Mouse (Mus musculus): ENCODE measurements around the gene Frmd4a. TPM values are rescaled to one million over a fixed set of nuclear protein-coding genes. Genes with fewer than 3 reads are reported as not detected.

Frmd4a gene
- polyA plus RNA-seq, 1 experiment from 2014 or later = 33.1 TPM

DNA sequence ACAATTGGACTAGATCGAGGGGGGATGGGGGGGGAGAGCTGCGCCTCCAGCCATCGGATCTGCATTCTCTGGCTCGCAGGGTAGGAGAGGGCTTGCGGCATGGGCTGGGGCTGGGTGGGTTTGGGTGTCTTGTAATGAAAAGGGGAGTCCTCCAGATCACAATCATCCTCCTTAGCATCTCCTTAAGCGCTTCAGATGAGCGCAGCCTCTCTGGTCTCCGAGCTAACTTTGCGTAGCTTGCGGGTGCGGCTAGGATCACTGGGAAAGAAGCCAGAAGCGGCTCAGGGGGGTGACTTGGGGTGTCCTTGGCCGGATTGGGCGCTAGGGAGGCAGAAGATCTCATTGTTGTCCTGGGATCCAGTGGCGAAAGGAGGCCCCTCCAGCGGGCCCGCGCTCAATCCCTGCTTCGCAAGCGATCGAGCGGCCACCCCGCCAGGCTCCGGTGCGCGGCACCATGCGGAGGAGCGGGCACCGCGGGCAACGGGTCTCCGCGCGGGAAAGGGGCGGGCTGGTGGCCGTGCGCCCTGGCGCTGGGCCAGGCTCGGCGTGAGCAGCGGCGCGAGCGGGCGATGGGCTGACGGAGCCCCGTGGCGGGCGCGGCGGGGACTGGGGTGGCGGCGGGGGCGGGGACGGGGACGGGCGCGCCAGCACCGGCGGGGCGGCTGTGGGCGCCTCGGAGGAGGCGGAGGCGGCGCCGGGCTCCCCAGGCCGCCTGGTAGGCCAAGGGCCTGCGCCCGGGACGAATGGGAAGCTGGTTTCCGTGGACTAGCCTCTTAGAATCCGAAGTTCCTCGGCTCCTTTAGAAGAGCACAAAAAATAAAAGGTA, 383.5 kb downstream of the Frmd4a start:
- Histone ChIP-seq H3K4me1 (peaks cover 46% of the 10 kb centered on the region), H3K27ac (replicated peaks) (peak overlapping the region; percentile 100), H3K4me3 (peak overlapping the region; percentile 75), H3K9me3 (replicated peaks) (peaks cover 6% of the 10 kb centered on the region; the same call in 1 of the 2 replicates), H3K27me3 (ENCODE audit: low read depth, poor library complexity, severe bottlenecking) (no peaks in the 10 kb centered on the region), H3K36me3 (no peaks in the 10 kb centered on the region)
- peak; percentile 77 for DNase-seq (ENCODE audit: low spot score)
- under 1% methylated on average over 74 of the region's 74 CpGs for WGBS

DNA sequence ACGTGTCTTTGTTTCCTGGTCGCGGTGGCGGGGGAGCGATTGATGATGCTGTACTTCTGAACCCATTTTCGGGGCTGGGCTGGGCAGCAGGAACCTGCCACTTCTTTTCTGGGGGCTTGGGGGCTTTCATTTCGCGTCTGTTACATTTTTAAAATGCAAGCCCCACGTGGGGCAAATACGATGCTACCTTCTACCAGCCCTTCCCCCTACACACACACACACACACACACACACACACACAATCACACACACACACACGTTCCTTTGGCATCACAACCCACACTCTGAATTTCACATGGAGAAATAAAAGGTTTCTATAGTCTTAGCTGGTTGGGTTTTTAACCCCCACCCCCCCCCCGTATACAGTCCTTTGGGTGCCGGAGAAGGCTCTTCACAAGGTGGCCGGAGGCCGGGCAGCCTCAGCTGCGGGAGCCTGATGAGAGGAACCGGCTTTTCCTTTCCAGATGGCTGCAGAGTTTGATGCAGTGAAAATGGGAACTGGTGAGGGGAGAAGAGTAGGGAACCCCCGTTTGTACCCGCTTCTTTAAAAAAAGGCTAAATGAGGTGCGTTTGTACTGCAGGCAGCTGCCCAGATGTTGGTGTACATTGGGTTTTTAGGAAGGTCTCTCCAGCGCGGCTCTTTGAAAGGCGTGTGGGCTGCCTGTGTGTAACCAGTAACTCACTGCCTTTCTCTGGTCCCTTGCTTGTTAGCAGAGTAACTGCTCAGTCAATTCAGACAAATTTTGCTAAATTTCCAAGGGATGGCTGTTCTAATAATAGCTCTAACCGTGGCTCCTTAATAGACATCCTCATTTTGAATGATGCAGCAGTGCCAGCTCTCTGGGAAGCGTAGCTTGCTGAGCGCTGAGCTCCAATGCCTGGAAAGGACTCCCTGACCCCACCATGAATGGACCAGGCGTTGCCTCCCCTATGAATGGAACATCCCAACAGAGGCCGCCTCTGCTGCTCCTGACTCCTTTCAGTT, 384.4 kb downstream of the Frmd4a start:
- DNase-seq (ENCODE audit: low spot score) = peak; percentile 85
- Histone ChIP-seq H3K36me3 (no peaks in the 10 kb centered on the region), H3K27ac (replicated peaks) (peak overlapping the region; percentile 100), H3K4me3 (peak overlapping the region; percentile 75), H3K4me1 (peaks cover 47% of the 10 kb centered on the region), H3K9me3 (replicated peaks) (peaks cover 6% of the 10 kb centered on the region; the same call in 1 of the 2 replicates), H3K27me3 (ENCODE audit: low read depth, poor library complexity, severe bottlenecking) (no peaks in the 10 kb centered on the region)
- under 1% methylated on average over 28 of the region's 28 CpGs for WGBS

DNA sequence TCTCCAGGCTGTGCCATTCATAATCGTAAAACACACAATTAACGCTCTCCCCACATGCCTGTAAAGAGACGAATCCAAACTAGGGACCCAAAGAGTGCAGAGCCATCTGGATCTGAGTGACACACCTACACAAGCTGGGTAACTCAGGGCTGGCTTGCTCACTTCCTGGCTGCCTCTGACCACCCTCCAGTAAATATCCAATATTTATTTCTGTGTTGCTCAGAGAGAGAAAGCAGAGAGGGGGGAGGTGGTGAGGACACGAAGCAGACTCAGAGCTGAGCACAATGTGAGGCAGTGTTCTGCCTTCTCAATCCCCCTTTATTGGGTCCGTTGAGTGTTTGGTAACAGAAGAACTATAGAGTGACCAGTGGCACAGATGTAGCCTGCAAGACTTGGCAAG, 389.5 kb downstream of the Frmd4a start:
- Histone ChIP-seq H3K27me3 (ENCODE audit: low read depth, poor library complexity, severe bottlenecking) (no peaks in the 10 kb centered on the region), H3K27ac (replicated peaks) (0 out of 2 replicates have a peak overlapping the region, but pooled peaks have one; percentile 53), H3K4me1 (peaks cover 55% of the 10 kb centered on the region), H3K4me3 (no peak overlapping the region), H3K36me3 (peaks cover 11% of the 10 kb centered on the region; the same call in 1 of the 2 replicates), H3K9me3 (replicated peaks) (no peaks in the 10 kb centered on the region)
- 88% methylated on average over 5 of the region's 5 CpGs for WGBS
- DNase-seq (ENCODE audit: low spot score) = no peak

DNA sequence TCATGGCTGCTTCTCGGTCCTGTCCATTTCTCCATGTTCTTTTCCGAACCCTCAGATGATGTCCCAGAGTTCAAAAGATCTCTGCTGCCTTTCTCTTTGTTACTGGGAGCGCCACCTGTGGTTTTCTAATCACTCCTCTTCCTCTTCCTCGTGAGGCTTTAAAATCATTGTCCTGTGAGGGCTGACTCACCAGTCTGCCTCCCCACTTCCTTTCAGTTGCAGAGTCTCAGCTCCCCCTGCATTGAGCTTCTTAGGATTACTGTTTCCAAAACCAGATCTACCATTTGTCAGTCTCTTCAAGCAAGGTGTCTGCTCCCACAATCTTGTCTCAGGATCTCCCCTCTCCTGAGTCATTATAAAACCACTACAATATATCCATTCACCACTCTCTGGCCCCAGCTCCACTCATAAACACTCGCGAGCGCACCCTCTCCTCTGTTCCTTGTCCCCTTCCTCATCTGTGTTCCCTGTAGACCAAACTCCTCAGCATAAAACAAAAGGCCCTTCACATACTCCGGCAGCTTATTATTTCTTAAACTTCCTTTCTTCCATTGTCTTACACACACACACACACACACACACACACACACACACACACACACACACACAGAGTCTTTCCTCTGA, 392.4 kb downstream of the Frmd4a start:
- H3K27ac ChIP-seq (replicated peaks) = peak overlapping the region; percentile 43
- 73% methylated on average over 8 of the region's 8 CpGs for WGBS
- H3K9me3 ChIP-seq (replicated peaks) = no peaks in the 10 kb centered on the region
- DNase-seq (ENCODE audit: low spot score) = no peak
- no peaks in the 10 kb centered on the region for H3K27me3 ChIP-seq (ENCODE audit: low read depth, poor library complexity, severe bottlenecking)
- no peak overlapping the region for H3K4me3 ChIP-seq
- H3K4me1 ChIP-seq = peaks cover 49% of the 10 kb centered on the region
- peaks cover 22% of the 10 kb centered on the region; the same call in 1 of the 2 replicates for H3K36me3 ChIP-seq

DNA sequence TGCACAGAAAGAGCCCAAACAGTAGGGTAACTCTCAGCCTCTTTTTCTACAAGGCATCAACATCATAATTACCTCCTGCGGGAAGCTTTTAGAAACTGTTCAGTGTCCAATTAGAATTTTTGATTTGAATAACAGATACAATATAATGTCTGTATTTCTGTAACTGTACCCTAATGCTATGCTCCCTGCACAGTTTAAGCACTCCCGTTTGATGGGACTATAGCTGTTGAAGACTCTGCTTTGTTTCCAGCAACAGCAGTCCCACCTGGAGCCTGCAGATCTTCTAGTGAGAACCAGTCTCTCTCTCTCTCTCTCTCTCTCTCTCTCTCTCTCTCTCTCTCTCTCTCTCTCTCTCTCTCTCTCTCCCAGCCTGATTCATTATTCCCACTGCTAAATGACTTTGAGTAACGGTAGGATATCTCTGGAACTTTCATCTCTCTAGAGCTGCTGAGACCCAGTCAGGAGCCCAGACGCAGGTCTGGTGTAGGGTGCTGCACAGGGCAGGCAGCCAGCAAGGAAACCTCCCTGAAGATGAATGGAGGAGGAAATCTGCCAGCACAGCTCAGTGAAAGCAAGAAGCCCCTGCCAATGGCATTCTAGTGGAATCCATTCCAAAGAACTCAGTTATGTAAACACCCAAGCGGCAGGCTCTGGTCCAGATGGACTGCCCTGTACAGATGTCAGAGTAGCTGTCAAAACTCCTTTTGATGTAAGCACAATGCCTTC, 395.5 kb downstream of the Frmd4a start:
- WGBS = 81% methylated on average over 5 of the region's 5 CpGs
- H3K27me3 ChIP-seq (ENCODE audit: low read depth, poor library complexity, severe bottlenecking) = no peaks in the 10 kb centered on the region
- H3K36me3 ChIP-seq = peaks cover 22% of the 10 kb centered on the region; the same call in 1 of the 2 replicates
- H3K4me3 ChIP-seq = no peak overlapping the region
- H3K9me3 ChIP-seq (replicated peaks) = no peaks in the 10 kb centered on the region
- peaks cover 39% of the 10 kb centered on the region for H3K4me1 ChIP-seq
- DNase-seq (ENCODE audit: low spot score) = no peak
- 0 out of 2 replicates have a peak overlapping the region, but pooled peaks have one; percentile 33 for H3K27ac ChIP-seq (replicated peaks)

DNA sequence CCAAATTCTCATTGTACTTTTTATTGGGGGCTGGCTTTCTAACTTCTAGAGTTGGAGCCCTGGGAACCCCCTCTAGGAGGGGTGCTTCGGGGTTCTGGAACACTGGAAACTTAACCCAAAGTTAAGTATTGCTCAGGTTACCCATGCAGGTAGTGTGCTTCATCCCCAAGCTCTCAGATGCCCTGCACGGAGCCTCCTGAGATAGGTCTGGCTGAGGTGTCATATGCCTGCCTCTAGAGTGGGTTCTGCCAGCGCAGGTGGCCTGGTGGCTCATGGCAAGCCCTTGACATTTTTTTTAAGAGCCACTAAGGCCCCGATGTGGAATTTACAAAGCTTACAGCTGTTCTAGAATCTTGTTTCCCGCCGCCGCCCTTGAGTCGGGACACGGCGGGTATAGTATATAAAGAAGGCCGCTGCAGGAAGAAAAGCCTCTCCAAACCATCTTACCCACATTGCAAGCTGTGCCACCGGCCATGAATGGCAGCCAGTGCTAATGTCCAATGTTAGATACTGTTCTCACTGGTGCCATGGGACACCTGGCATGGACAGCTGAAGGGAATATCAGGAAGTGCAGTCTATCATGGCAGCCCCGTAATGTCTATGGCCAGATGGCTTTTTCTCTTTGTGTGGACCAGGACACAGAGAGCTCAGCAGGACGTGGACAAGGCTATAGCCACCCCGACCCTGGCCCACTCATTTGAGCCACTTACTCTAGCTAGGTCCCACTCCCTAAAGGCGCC, 396.2 kb downstream of the Frmd4a start:
- H3K27me3 ChIP-seq (ENCODE audit: low read depth, poor library complexity, severe bottlenecking) = no peaks in the 10 kb centered on the region
- no peak overlapping the region for H3K27ac ChIP-seq (replicated peaks)
- H3K36me3 ChIP-seq = peaks cover 22% of the 10 kb centered on the region; the same call in 1 of the 2 replicates
- DNase-seq (ENCODE audit: low spot score) = no peak
- H3K4me1 ChIP-seq = peaks cover 39% of the 10 kb centered on the region
- H3K4me3 ChIP-seq = no peak overlapping the region
- H3K9me3 ChIP-seq (replicated peaks) = no peaks in the 10 kb centered on the region
- 91% methylated on average over 16 of the region's 16 CpGs for WGBS

DNA sequence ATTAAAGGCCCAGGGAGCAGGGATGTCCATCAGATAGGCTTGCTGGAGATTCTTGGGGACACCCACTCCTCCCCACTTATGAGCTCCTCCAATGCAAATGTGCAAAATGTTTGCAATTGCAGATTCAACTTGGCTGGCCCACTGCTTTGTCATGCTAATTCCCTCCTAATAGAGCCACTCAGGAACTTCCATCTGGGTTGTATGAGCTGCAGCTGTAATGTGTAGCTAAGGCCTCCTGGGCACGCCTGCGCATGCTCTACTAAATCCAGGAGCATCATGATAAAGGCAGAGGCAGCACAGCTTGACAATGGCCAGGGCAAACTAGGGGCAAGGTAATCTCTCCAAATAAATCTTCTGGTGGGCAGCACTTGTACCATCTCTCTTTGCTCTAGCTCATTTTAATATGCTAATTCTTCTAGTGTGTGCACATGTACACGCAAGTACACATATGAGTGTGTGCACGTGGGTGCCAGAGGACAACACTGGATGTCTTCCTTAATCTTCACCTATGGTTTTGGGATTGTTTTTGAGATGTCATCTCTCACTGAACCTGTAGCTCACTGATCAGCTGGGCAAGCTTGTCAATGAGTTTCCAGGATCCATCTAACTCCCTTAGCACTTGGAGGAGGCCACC, 403.3 kb downstream of the Frmd4a start:
- 77% methylated on average over 4 of the region's 4 CpGs for WGBS
- Histone ChIP-seq H3K27ac (replicated peaks) (peak overlapping the region; percentile 55; the same call in 1 of the 2 replicates), H3K9me3 (replicated peaks) (no peaks in the 10 kb centered on the region), H3K36me3 (0 out of 2 replicates have a peak, but pooled peaks cover 9% of the 10 kb centered on the region), H3K4me1 (peaks cover 28% of the 10 kb centered on the region), H3K4me3 (no peak overlapping the region), H3K27me3 (ENCODE audit: low read depth, poor library complexity, severe bottlenecking) (no peaks in the 10 kb centered on the region)
- no peak for DNase-seq (ENCODE audit: low spot score)

DNA sequence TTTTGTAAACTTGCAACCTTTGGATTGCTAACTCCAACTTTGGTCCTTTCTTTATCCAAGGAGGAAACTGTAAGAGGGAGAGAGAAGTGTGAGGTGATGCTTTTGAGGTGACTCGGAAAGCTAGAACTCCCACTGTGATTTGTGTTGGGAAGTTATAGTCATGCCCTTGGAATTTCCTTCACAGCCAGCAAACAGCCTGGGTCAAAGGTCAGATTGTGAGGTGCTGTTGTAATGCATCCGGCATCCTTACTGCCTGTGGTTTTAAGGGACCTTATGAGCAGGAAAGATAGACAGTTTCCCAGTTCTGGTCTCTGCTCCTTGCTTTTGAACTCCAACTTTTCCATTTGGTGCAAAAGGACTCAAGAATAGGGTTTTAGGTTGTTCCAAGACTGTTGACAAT, 404.2 kb downstream of the Frmd4a start:
- no peak overlapping the region for H3K4me3 ChIP-seq
- DNase-seq (ENCODE audit: low spot score) = no peak

DNA sequence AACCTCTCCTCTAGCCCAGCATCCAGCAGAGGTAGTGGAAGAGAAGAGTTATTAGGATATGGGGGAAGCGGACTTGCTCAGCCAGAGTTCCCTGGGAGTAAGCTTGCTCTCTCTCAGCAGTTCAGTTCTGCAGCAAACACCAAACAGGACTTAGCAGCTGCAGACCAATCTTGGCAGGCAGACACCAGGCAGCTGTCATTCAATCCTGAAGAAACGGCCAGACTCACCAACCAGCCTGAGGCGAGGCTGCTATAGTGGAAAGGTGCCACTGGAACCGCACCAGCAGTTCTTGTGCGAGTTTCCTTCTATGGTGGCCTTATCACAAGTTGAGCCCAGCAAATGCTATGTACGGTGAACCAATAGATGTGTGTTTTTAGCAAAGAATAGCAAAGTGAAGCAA, 406.4 kb downstream of the Frmd4a start:
- 90% methylated on average over 6 of the region's 6 CpGs for WGBS

More for the DNA sequence above, 404.2 kb downstream of the Frmd4a start:
- H3K36me3 ChIP-seq = 0 out of 2 replicates have a peak, but pooled peaks cover 9% of the 10 kb centered on the region
- H3K27me3 ChIP-seq (ENCODE audit: low read depth, poor library complexity, severe bottlenecking) = no peaks in the 10 kb centered on the region
- no peak overlapping the region for H3K27ac ChIP-seq (replicated peaks)
- peaks cover 28% of the 10 kb centered on the region for H3K4me1 ChIP-seq
- no peaks in the 10 kb centered on the region for H3K9me3 ChIP-seq (replicated peaks)
- WGBS = 67% methylated on average over 2 of the region's 2 CpGs

DNA sequence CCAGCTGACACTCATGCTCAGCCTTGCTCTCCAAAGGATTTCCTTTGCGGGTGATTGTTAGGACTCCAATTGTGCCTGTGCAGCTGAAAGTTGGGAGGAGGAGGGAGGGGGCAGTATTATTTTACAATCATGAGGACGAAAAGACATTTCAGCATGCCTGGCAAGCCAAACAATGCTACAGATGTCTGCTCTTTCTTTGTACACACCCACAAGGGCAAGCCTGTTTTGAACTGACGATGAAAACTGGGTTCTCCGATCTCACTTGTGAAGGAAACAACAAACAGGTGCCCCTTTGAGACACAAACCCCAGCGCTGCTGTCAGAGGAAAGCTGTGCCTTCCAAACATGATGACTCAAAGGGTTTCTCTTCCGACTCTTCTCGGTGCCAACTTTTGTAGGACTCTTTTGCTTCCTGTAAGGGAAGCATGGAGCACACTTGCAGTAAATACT, 410.9 kb downstream of the Frmd4a start:
- Histone ChIP-seq H3K27ac (replicated peaks) (no peak overlapping the region), H3K4me1 (peaks cover 3% of the 10 kb centered on the region; the same call in 1 of the 2 replicates), H3K27me3 (ENCODE audit: low read depth, poor library complexity, severe bottlenecking) (no peaks in the 10 kb centered on the region), H3K4me3 (no peak overlapping the region), H3K9me3 (replicated peaks) (no peaks in the 10 kb centered on the region), H3K36me3 (peaks cover 39% of the 10 kb centered on the region)
- 78% methylated on average over 7 of the region's 7 CpGs for WGBS
- DNase-seq (ENCODE audit: low spot score) = no peak

More for the DNA sequence above, 406.4 kb downstream of the Frmd4a start:
- H3K9me3 ChIP-seq (replicated peaks) = no peaks in the 10 kb centered on the region
- no peaks in the 10 kb centered on the region for H3K27me3 ChIP-seq (ENCODE audit: low read depth, poor library complexity, severe bottlenecking)
- DNase-seq (ENCODE audit: low spot score) = no peak
- no peak overlapping the region for H3K27ac ChIP-seq (replicated peaks)
- no peak overlapping the region for H3K4me3 ChIP-seq
- peaks cover 17% of the 10 kb centered on the region for H3K36me3 ChIP-seq
- H3K4me1 ChIP-seq = peaks cover 28% of the 10 kb centered on the region

DNA sequence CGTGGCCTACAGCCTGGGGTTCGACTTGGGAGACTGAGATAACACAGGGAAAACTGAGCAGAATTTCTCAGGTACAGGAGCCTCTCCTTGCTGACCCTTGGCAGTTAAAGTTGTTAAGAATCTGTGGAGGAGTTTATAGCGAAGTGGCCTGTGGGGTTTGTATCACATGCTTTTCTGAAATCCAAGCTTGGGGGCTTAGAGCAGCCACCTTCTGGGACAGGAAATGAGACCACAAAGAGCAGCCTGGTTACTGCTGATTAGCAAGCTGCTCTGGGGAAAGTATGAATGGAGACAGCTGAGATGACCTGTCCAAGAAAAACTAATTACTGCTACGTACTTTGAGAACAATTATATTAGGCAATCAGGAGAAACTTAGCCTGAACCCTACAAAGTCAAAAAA, 415.6 kb downstream of the Frmd4a start:
- Histone ChIP-seq H3K4me1 (peaks cover 25% of the 10 kb centered on the region), H3K9me3 (replicated peaks) (no peaks in the 10 kb centered on the region), H3K27ac (replicated peaks) (no peak overlapping the region), H3K27me3 (ENCODE audit: low read depth, poor library complexity, severe bottlenecking) (no peaks in the 10 kb centered on the region), H3K36me3 (peaks cover 77% of the 10 kb centered on the region), H3K4me3 (no peak overlapping the region)
- DNase-seq (ENCODE audit: low spot score) = no peak
- 76% methylated on average over 4 of the region's 4 CpGs for WGBS

Data from midbrain, embryonic 10.5 days (tissue).